Mouse (Mus musculus) testis, postnatal 10 days (tissue): Measurements from ENCODE around the gene Cdcp2.
A peak's percentile ranks its signal among the peaks of the same experiment; 100 is the strongest.
"Not testable (repeated sequence)": the region's sequence is repeated elsewhere in the genome, so short reads cannot be mapped to it uniquely, and the experiment has no call there.

Source experiments
- DNase-seq: peaks from one replicate; pipeline ENCODE4 v3.0.0; 2021; ENCODE audit warnings: low spot score

Gene Cdcp2

GRCm38 (mm10) chr4:107091696-107092095 is 5.0 kb upstream of the Cdcp2 start:
- no peak for DNase-seq

GRCm38 (mm10) chr4:107094484-107095187 is 2.1 kb upstream of the Cdcp2 start:
- no peak for DNase-seq

DNA sequence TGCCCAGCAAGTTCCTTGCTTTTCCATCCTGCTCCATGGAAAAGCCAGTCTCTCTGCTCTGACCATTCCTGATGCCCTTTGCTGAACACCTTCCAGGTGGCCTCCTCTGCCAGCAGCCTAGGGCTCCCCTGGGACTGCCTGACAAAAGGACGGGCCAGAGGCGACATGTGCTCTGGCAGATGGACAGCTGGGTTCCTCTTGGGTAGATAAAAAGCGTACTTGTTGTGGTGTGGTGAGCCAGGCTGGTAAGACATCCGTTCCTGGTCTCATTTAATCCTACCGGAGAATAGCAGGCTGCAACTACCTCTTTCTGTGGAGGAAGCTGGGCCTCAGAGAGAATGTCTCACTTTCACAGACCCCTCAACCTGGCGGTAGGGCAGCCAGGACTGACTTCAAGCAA is 648 bp upstream of the Cdcp2 start:
- no peak for DNase-seq

DNA sequence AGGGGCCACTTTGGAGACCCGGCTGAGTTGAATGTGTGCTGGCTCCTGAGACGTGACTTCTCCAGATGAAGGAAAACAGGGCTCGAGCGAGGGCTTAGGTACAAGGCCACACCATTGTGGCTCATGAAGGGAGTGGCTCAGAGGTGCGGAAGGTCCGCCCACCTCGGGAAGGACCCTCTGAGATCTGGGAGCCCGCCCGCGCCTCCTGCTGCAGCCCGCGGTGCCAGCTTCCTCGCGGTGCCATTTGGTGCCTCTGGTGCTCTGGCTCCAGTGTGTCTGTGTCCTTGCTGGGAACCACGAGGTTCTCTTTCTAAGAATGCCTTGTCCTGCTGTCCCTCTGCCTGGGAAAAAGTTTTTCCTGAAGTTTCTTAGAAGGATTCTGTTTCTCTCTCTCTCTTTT is 1.2 kb downstream of the Cdcp2 start:
- DNase-seq = no peak

- DNase-seq = no peak
Measured at GRCm38 (mm10) chr4:107098375-107098774, 1.7 kb downstream of the Cdcp2 start.

GRCm38 (mm10) chr4:107098791-107099525 is 2.3 kb downstream of the Cdcp2 start:
- no peak for DNase-seq

- DNase-seq = no peak
Measured at GRCm38 (mm10) chr4:107102220-107102619, 5.5 kb downstream of the Cdcp2 start.

GRCm38 (mm10) chr4:107106777-107107176 is 10.1 kb downstream of the Cdcp2 start:
- DNase-seq = no peak

DNA sequence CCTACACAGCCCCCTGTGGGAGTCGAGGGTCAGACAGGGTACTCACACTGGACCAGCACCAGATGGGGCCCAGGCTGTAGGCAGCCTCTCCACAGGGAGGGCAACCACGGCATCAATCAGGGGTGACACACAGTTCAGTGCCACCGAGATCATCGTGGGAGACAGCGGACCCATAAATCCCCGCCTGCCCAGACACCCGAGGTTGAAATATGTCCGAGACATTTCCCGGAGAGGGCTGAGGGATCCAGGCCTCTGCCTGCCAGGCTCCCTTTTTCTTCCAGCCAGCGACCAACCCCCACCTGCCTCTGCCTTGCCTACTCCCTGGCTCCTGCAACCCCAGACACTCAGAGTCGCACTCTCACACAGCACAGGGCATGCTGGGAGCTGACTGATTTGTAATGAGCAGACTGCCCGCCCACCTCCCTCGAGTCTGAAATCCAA is 11.6 kb downstream of the Cdcp2 start:
- DNase-seq = no peak

GRCm38 (mm10) chr4:107109181-107109580 is 12.5 kb downstream of the Cdcp2 start:
- DNase-seq = not testable (repeated sequence)

GRCm38 (mm10) chr4:107114278-107114677 is 17.6 kb downstream of the Cdcp2 start:
- no peak for DNase-seq

DNA sequence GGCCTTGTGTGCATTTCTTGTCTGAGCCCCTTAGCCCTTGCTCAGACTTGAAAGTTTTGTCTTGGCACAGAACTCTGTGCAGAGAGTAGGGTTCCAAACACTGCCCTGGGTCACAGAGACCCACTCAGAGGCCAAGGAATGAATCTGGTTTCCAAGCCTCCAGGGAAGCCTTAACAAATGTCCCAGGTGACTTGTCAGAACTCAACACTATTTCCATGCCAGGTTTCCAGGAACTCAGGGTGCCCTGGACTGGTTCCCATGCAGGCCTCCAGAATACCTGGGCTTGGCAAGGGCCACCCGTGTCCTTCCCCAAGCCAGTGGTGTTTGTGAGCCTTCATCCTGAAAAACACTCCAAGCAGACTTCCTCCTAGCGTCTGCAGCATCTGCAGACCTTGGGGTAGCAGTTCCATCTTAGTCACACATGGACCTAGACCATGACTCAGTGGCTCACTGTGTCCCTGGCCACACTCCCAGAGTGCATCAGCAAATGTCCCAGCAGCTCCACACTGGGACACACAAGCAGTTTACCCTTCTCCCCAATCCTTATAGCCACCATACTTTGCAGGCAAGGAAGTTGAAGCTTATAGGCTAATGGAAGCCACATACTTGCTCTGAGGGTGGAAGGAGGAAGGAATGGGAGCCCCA is 21.2 kb downstream of the Cdcp2 start:
- DNase-seq = no peak

DNA sequence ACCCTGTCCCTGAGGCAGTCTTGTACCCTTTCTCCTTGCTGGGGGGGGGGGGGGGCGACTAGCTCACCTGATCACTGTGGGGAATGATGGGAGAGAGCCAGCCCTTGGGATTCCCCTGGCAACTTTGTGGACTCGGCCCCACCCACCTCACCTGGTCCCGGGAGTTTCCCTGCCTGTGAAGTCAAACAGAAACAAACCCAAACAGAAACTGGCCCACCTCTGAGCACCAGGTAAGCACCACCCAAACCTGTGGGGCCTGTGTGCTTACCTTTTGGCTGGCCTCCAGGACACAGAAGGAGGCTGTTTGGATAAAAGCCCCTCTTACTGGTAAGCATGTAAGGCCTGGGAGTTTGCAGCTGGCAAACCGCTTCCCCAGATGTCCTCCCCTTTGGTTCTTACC is 22.4 kb downstream of the Cdcp2 start:
- no peak for DNase-seq

- no peak for DNase-seq
Measured at GRCm38 (mm10) chr4:107120676-107121075, 24.0 kb downstream of the Cdcp2 start.

- DNase-seq = peak; percentile 70
Measured at GRCm38 (mm10) chr4:107121165-107121943, 24.7 kb downstream of the Cdcp2 start.

- no peak for DNase-seq
Measured at GRCm38 (mm10) chr4:107124376-107124775, 27.7 kb downstream of the Cdcp2 start.

DNA sequence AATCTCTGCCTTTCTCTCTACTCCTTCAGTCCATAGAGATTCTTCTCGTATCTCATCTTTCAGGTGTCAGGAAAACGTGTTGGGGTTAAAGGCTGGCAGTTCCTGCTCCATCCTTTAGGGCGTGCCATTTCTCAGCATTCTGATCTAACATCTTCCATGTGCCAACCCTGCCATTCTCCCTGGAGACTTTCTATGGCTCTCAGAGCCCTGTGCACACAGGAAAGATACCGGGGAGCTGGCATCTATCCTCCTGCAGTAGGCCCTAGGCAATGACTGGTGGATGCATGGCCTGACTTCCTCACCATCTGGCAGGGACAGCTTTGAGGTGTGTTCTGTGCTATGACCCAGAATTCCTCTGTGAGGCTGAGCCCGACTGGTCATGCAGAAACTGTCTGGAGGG is 28.4 kb downstream of the Cdcp2 start:
- no peak for DNase-seq

DNA sequence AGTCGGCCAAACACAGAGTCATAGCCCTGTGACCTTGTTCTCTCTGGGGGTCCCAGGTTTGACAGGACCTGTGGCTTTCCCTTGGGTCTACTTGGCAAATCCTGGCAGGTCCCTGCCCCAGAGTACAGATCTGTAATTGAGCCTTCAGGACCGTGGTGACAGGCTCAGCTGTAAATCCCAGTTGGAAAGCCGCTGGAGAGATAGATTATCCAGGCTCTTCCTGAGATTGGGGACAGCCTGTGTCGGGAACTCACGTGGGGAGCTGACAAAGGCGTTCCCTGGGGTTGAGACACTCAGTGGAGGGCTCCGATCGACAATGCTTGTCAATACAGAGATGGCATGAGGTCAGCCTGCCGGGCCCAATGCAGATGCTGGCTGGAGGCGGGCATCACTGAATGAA is 29.7 kb downstream of the Cdcp2 start:
- no peak for DNase-seq

DNA sequence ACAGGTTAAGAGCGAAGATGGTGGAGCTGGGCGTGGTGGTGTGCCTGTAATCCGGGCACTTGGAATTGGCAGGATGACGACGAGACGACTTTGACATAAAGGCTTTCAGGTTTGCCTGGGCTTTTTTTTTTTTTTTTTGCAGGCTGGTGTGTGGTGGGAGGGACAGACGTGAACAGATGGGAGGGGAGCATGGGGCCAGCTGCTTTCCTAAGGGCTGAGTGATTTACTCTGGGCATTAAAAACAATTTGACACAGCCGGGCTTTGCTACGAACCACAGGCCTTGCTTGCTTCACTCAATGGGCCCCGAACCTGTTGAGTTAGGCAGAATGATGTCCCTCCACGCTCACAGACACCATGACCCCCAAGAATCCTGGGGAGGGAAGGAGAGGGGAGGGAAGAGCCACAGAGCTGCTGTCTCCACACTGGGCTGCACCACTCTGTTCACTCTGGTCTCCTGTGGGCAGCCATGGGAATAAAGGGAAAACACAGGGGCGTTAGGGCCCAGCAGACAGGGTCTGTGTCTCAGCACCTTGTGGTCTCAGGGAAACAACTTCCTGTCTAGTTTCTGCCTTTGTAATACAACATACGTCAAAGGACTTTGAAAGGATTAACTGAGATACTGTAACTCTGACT is 30.3 kb downstream of the Cdcp2 start:
- no peak for DNase-seq

DNA sequence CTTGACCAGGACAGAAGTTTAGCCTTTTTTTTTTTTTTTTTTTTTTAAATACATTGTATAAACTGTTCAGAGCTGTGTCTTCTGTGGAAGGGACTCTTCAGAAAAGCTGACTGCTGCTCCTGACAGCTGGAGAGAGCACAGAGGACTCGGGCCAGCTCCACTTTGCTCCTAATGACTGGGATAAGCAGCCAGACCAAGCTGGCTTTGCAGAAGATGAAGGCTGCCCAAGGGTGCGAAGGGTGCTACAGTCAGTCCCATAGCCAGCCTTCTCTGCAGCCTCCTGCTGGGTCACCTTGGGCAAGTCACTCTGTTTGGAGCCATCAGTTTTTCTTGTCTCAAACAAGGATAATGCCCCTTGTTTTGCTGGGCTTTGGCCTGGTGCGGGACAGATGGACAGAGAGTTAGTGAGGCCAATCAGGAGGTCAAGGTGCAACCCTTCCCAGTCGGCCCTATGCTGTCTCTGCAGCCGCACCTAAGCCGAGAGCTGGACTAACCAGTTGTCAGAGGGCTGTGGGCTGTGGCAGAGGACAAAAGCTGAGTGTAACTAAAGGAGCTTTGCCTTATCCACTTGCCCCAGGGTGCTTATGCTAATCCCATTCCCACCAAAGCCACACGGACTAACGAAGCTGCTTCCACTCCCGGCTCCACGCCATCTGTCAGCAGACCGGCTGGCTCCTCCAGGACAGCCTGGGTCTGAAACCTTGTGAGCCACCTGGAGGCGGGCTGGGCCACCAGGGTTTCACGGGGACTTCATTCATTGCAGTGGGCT is 31.4 kb downstream of the Cdcp2 start:
- DNase-seq = no peak

DNA sequence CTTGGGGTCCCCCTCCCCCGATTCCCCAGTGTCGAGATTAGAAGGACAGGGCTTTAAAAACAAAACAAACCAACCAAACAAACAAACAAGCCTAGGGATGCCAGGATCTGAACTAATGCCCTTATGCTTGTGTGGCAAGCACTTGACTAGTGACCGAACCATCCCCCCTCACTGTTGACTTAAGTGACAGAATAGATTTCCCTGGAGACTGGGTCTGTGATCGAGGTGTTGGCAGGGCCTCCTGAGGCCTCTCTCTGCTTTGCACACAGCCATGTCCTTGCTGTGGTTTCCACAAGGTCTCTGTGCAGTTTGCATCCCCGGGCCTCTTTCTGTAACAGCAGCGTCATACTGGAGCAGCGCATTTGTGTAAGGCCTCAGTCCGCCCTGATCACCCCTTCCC is 32.7 kb downstream of the Cdcp2 start:
- no peak for DNase-seq
